Mouse (Mus musculus) spleen, adult 2 months (tissue): ENCODE data around the gene 3110082I17Rik.

Experiments
- CTCF ChIP-seq: fragments of 200-500 bp; IDR thresholded peaks from 2 replicates; pipeline ENCODE4 v1.5.1; 2011; ENCODE audit warnings: mild to moderate bottlenecking, inconsistent platforms; ENCODE audit not compliant: insufficient read depth, insufficient read length, insufficient replicate concordance; ENCODE audit errors: extremely low read depth
- POLR2A ChIP-seq: fragments of 200-500 bp; IDR thresholded peaks from 2 replicates; pipeline ENCODE4 v1.6.1; 2011; ENCODE audit warnings: low read depth, low read length, inconsistent platforms

DNA sequence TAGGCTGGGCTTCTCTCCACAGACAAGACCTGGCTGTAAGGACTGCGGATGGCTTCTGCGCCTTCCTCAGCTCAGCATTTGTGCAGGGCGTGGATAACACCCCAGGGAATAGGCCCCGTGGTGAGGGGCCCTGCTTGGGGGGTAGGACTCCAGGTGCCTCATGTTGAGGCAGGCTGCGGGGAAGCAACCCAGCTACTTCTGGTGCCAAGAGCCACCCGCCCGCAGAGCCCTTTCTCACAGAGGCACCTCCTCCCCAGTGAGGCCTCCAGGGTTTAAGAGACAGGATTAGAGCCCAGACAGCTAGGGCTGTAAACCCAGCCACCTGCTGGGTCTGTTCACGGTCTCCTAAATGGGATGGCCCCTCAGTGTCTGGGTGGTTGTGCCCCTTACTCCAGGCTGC, 108.7 kb downstream of the 3110082I17Rik start:
- TF ChIP-seq POLR2A (no peak), CTCF (no peak)
